Mouse (Mus musculus) midbrain, embryonic 10.5 days (tissue): ENCODE results near the gene Thtpa. TPM values are rescaled to one million over a fixed set of nuclear protein-coding genes. Genes with fewer than 3 reads are reported as not detected.

Experiments
- DNase-seq: peaks from one replicate; pipeline ENCODE4 v3.0.0-alpha.2; 2017; ENCODE audit warnings: low spot score
- H3K27ac ChIP-seq: fragments of 300-500 bp; sonication (generic); replicated peaks from 2 replicates; pipeline ENCODE4 v1.5.1; 2016; ENCODE audit warnings: mild to moderate bottlenecking
- H3K27me3 ChIP-seq: fragments of 300-500 bp; sonication (generic); 2 replicates; pipeline ENCODE4 v1.6.1; 2016; ENCODE audit warnings: low read depth, mild to moderate bottlenecking; ENCODE audit not compliant: poor library complexity, severe bottlenecking
- H3K36me3 ChIP-seq: fragments of 300-500 bp; sonication (generic); 2 replicates; pipeline ENCODE4 v1.6.1; 2016; ENCODE audit warnings: mild to moderate bottlenecking, moderate library complexity
- H3K4me1 ChIP-seq: fragments of 300-500 bp; sonication (generic); 2 replicates; pipeline ENCODE4 v1.6.1; 2016
- H3K4me3 ChIP-seq: fragments of 300-500 bp; sonication (generic); 2 replicates; pipeline ENCODE4 v1.5.1; 2016; ENCODE audit warnings: mild to moderate bottlenecking, moderate library complexity
- H3K9me3 ChIP-seq: fragments of 300-500 bp; sonication (generic); replicated peaks from 2 replicates; pipeline ENCODE4 v1.6.1; 2016; ENCODE audit warnings: mild to moderate bottlenecking
- WGBS: fragments of 180-500 bp; shearing (Covaris S2); methylation state at CpG from one replicate; pipeline ENCODE4 v1.1.7; 2016; 5-methylcytosine and 5-hydroxymethylcytosine counted together
- polyA plus RNA-seq: library from polyadenylated mRNA; unstranded; fragments of >200 nt; fragmentation: Nextera tagmentation; extraction: Ambion mirVana; gene quantifications from 2 replicates; pipeline ENCODE4 v1.2.1, GENCODE M21; 2016

The Thtpa gene
- polyA plus RNA-seq, 1 experiment from 2014 or later, result 28.1 TPM

GRCm38 (mm10) chr14:55063581-55064381 lies 30.8 kb upstream of the Thtpa start:
- Histone ChIP-seq H3K4me1 (peaks cover 45% of the 10 kb centered on the region), H3K27me3 (peaks cover 40% of the 10 kb centered on the region), H3K4me3 (no peak overlapping the region), H3K9me3 (no peaks in the 10 kb centered on the region), H3K36me3 (peaks cover 65% of the 10 kb centered on the region), H3K27ac (no peak overlapping the region)
- no peak for DNase-seq
- 88% methylated on average over 22 of the region's 22 CpGs for whole genome bisulfite sequencing

- 75% methylated on average over 35 of the region's 35 CpGs for WGBS
- Histone ChIP-seq H3K27ac (0 out of 2 replicates have a peak overlapping the region, but pooled peaks have one; percentile 9), H3K27me3 (peaks cover 40% of the 10 kb centered on the region), H3K9me3 (no peaks in the 10 kb centered on the region), H3K36me3 (peaks cover 74% of the 10 kb centered on the region), H3K4me1 (peaks cover 40% of the 10 kb centered on the region), H3K4me3 (no peak overlapping the region)
- DNase-seq, result no peak
These were observed 29.9 kb upstream of the Thtpa start for GRCm38 (mm10) chr14:55064481-55065370.

- Histone ChIP-seq H3K27me3 (peaks cover 40% of the 10 kb centered on the region), H3K9me3 (no peaks in the 10 kb centered on the region), H3K4me3 (no peak overlapping the region), H3K4me1 (peaks cover 33% of the 10 kb centered on the region), H3K27ac (no peak overlapping the region), H3K36me3 (peaks cover 81% of the 10 kb centered on the region)
- WGBS, result 91% methylated on average over 13 of the region's 13 CpGs
- DNase-seq, result no peak
These were observed 29.2 kb upstream of the Thtpa start for GRCm38 (mm10) chr14:55065391-55065790.

GRCm38 (mm10) chr14:55066042-55066441 lies 28.5 kb upstream of the Thtpa start:
- H3K4me3 ChIP-seq, result no peak overlapping the region
- H3K27ac ChIP-seq, result peak overlapping the region; percentile 19; the same call in 1 of the 2 replicates
- DNase-seq, result no peak
- H3K4me1 ChIP-seq, result peaks cover 32% of the 10 kb centered on the region
- no peaks in the 10 kb centered on the region for H3K9me3 ChIP-seq
- H3K27me3 ChIP-seq, result peaks cover 45% of the 10 kb centered on the region
- 90% methylated on average over 8 of the region's 8 CpGs for WGBS
- peaks cover 82% of the 10 kb centered on the region for H3K36me3 ChIP-seq

GRCm38 (mm10) chr14:55071756-55072155 lies 22.8 kb upstream of the Thtpa start:
- 28% methylated on average over 19 of the region's 19 CpGs for WGBS
- Histone ChIP-seq H3K4me3 (no peak overlapping the region), H3K36me3 (peaks cover 77% of the 10 kb centered on the region), H3K4me1 (peaks cover 29% of the 10 kb centered on the region), H3K9me3 (no peaks in the 10 kb centered on the region), H3K27me3 (peaks cover 39% of the 10 kb centered on the region), H3K27ac (no peak overlapping the region)
- DNase-seq, result no peak

GRCm38 (mm10) chr14:55074416-55074815 lies 20.2 kb upstream of the Thtpa start:
- no peak for DNase-seq
- Histone ChIP-seq H3K4me3 (no peak overlapping the region), H3K9me3 (no peaks in the 10 kb centered on the region), H3K27me3 (peaks cover 66% of the 10 kb centered on the region), H3K27ac (no peak overlapping the region), H3K4me1 (peaks cover 56% of the 10 kb centered on the region), H3K36me3 (peaks cover 51% of the 10 kb centered on the region)
- 92% methylated on average over 12 of the region's 12 CpGs for WGBS

- Histone ChIP-seq H3K27me3 (peaks cover 61% of the 10 kb centered on the region), H3K27ac (no peak overlapping the region), H3K9me3 (no peaks in the 10 kb centered on the region), H3K4me1 (peaks cover 58% of the 10 kb centered on the region), H3K4me3 (no peak overlapping the region), H3K36me3 (peaks cover 38% of the 10 kb centered on the region)
- DNase-seq, result no peak
- 70% methylated on average over 6 of the region's 6 CpGs for WGBS
These were observed 18.4 kb upstream of the Thtpa start for GRCm38 (mm10) chr14:55076224-55076623.

GRCm38 (mm10) chr14:55076956-55077355 lies 17.6 kb upstream of the Thtpa start:
- no peak overlapping the region for H3K4me3 ChIP-seq
- WGBS, result 58% methylated on average over 3 of the region's 3 CpGs
- peak overlapping the region; percentile 76; the same call in 1 of the 2 replicates for H3K27ac ChIP-seq

GRCm38 (mm10) chr14:55077481-55078365 lies 16.9 kb upstream of the Thtpa start:
- 6% methylated on average over 15 of the region's 15 CpGs for WGBS
- DNase-seq, result peak; percentile 36
- Histone ChIP-seq H3K4me3 (peak overlapping the region; percentile 41), H3K4me1 (peaks cover 45% of the 10 kb centered on the region), H3K27ac (peak overlapping the region; percentile 76), H3K27me3 (peaks cover 47% of the 10 kb centered on the region), H3K36me3 (peaks cover 24% of the 10 kb centered on the region), H3K9me3 (no peaks in the 10 kb centered on the region)

More at GRCm38 (mm10) chr14:55076956-55077355, 17.6 kb upstream of the Thtpa start:
- Histone ChIP-seq H3K4me1 (peaks cover 53% of the 10 kb centered on the region), H3K36me3 (peaks cover 32% of the 10 kb centered on the region), H3K27me3 (peaks cover 54% of the 10 kb centered on the region), H3K9me3 (no peaks in the 10 kb centered on the region)
- no peak for DNase-seq

- H3K27me3 ChIP-seq, result peaks cover 40% of the 10 kb centered on the region
- peaks cover 41% of the 10 kb centered on the region for H3K4me1 ChIP-seq
- H3K9me3 ChIP-seq, result no peaks in the 10 kb centered on the region
- DNase-seq, result peak; percentile 45
- WGBS, result 3% methylated on average over 23 of the region's 23 CpGs
- H3K4me3 ChIP-seq, result peak overlapping the region; percentile 41
- peaks cover 16% of the 10 kb centered on the region for H3K36me3 ChIP-seq
- H3K27ac ChIP-seq, result peak overlapping the region; percentile 76
These were observed 16.1 kb upstream of the Thtpa start for GRCm38 (mm10) chr14:55078366-55078989.

- Histone ChIP-seq H3K4me3 (peak overlapping the region; percentile 41; the same call in 1 of the 2 replicates), H3K27me3 (peaks cover 37% of the 10 kb centered on the region), H3K9me3 (no peaks in the 10 kb centered on the region), H3K36me3 (peaks cover 7% of the 10 kb centered on the region), H3K27ac (peak overlapping the region; percentile 76), H3K4me1 (peaks cover 41% of the 10 kb centered on the region)
- 21% methylated on average over 8 of the region's 8 CpGs for WGBS
- DNase-seq, result peak; percentile 82
These were observed 15.2 kb upstream of the Thtpa start for GRCm38 (mm10) chr14:55079214-55079970.
